Mouse (Mus musculus) ES-E14 (cell line): ENCODE measurements around the gene Diaph3.

Source experiments
- HCFC1 ChIP-seq: IDR thresholded peaks from 2 replicates; pipeline ENCODE4 v1.6.1; 2012; ENCODE audit warnings: low read length, inconsistent platforms, borderline replicate concordance; ENCODE audit not compliant: insufficient read depth
- MAFK ChIP-seq: IDR thresholded peaks from 2 replicates; pipeline ENCODE4 v1.6.1; 2014; ENCODE audit warnings: mild to moderate bottlenecking, low read depth, low read length, inconsistent platforms; ENCODE audit not compliant: insufficient read depth
- ZC3H11A ChIP-seq: IDR thresholded peaks from 2 replicates; pipeline ENCODE4 v1.6.1; 2012; ENCODE audit warnings: low read depth, mild to moderate bottlenecking, inconsistent platforms, low read length, borderline replicate concordance

- TF ChIP-seq MAFK: no peak
- no peak for TF ChIP-seq ZC3H11A
- no peak for TF ChIP-seq HCFC1
These were observed 507.2 kb downstream of the Diaph3 start for GRCm38 (mm10) chr14:86633799-86634198.
